Mouse (Mus musculus) megakaryocyte, embryonic 14.5 days (primary cell): ENCODE measurements around the gene Gpr12.

Experiments used
- FLI1 ChIP-seq: IDR thresholded peaks from 2 replicates; pipeline ENCODE4 v1.6.1; 2012; ENCODE audit warnings: low read length, inconsistent platforms, mixed read lengths
- GATA1 ChIP-seq: IDR thresholded peaks from 3 replicates; pipeline ENCODE4 v1.6.1; 2012; ENCODE audit warnings: mixed read lengths, low read length, inconsistent platforms, borderline replicate concordance

- TF ChIP-seq FLI1 (no peak), GATA1 (no peak)
Observed at GRCm38 (mm10) chr5:146609646-146610045, 24.6 kb upstream of the Gpr12 start.
